Mouse (Mus musculus) thymus, adult 18-20 months (tissue): ENCODE data around the gene Zfp318.
A peak's percentile ranks its signal among the peaks of the same experiment; 100 is the strongest.

Experiments used
- DNase-seq, 2 experiments: peaks; one replicate each; pipeline ENCODE4 v3.0.0; 2022; ENCODE audit warnings: mixed read lengths in 2 of 2

Gene Zfp318

DNA sequence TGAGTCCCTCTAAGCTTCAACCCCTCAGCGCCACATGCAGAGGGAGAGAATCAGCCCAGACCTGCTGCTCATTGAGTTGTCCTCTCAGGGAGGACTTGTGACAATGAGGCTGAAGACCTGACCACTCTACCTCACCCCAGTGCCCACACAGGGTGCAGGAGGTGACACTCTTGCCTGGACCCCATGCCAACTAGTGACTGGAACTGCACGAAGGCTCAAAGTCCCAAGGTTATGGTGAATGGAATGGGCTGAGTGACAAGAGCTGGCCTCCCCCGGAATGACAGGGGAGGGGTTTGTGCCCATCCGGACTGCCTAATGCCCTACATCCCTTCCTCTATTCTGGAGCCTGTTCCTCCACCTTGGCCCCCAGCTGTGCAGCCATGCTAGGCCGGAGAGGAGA is 69.2 kb downstream of the Zfp318 start:
- no peak for DNase-seq

DNA sequence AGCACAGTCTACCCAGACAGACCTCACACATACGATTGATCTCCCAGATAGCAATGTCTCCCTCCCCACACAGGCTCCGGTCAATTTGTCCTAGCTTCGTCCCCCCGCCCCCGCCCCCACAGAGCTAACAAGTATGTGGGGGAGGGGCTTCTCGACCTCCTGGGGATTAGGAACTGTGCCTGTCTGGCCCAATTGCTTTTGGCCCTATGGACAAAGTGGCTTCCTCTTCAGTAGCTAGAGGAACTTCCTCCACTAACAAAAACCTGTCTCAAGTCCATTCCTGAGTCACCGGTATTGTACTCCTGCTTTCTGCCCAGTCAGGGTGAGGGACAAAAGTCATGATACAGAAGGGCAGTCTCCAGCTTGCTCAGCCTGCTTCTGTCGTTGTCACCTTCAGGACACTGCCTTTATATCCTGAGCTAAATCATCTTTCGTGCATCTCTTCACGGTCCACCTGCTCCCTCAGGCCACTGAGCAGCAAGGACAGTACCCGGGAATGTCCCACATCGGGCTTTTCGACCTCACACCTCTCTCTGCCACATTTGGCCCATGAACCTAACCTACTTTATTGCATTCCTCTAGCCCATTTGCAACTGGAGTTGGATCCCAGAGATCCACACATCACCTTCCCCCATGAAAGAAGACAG is 69.9 kb downstream of the Zfp318 start:
- DNase-seq: no peak

DNA sequence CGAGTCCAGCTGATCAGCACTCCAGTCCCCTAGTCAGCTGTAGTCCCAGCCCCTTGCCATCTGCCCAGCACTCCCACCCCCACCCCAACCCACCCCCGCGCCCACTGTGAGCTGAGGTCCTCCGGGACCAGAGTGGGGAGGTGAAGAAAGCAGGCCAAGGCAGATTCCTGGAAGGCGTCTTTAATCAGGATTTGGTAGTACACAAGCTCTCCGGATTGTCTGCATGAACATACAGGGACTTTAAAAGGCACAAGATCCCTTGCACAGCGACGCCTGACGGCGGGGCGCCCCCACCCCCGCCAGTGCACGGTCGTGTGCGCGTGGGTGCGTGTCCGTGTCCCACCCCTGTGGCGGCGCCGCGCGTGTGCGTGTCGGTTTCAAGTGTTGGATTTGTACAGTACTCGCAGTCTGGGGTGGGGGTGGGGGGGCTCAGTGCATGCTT is 70.5 kb downstream of the Zfp318 start:
- no peak for DNase-seq

DNA sequence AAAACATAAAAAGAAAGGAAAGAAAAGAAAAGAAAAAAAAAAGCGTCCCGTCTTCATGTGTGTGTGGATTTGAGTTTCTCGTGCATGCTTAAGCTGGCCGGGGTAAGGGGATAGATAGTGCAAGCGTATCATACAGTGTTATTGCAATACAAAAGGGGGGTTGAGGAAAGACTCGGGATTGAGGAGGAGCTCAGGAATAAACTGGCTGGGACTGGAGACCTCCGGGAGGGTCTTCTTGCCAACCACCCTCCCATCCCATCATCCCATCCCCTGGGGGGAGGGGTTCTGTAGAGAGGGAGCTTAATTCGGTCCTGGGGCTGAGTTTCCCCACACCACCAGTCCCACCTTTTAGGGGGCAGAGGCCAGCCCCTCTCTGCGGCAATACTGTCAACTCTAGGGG is 71.0 kb downstream of the Zfp318 start:
- DNase-seq: no peak

DNA sequence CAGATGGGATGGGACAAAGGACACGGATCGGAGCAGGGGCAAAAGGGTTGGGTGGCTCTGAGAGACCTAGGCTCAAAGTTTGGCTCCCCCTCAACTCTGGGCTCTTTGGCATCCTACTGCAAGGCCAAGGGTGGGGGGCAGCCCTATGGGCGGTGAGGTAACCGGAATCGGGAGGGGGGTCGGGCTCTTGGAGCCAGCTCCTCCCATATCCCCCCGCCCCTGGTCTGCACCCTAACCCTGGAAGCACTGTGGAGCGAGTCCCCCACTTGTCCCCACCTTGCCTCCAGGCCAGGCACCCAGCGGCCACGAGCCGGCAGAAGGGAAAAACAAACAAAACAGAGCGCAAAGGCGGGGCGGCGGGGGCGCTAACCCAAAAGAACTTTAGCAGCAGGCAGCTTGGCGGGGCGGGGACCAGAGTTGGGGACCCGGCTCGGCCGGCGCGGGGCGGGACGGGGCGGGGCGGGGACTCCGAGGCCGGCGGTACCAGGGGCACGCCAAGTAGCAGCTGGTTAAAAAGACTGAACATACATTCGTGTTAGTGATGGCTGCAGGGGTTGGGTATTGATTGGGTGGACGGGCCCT is 71.7 kb downstream of the Zfp318 start:
- peak in 1 of 2 experiments; percentile 19 for DNase-seq

DNA sequence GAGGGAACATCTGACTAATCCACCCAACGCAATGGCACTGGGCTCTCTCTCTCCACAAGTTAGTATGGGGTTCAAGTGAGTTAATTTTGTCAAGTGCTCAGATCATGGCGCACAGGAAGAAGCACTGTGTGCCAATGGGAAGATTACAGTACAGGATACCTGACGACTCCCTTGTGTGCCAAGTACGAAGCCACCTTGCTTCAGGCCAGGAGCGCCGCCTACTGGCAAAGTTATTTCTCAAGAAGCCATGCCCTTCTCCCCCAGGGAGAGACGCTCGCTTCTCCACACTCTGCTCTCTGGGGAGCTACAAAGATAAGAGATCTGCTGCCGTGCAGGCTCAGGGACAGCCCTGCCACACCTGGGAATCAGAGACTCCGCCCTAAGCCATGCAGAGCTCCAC is 74.3 kb downstream of the Zfp318 start:
- DNase-seq: peak in 1 of 2 experiments; percentile 28

DNA sequence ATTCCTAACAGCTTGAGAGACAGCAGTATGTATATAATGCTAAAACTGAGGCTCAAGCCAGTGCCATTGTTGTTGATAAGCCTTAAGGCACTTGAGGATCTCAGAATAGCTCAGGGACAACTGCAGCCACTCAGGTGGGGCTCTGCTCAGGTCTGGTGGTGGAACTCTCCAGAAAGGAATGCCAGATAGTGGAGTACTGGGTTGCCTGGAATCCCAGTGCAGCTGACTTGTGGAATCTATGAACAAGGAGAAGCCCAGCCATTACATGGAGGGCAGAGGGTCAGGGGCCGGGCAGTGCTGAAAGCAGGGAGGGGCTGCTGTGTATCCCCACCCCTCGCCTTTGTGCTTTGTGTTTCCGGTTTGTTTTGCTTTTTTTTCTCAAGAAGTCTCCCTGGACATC is 74.9 kb downstream of the Zfp318 start:
- DNase-seq: no peak

DNA sequence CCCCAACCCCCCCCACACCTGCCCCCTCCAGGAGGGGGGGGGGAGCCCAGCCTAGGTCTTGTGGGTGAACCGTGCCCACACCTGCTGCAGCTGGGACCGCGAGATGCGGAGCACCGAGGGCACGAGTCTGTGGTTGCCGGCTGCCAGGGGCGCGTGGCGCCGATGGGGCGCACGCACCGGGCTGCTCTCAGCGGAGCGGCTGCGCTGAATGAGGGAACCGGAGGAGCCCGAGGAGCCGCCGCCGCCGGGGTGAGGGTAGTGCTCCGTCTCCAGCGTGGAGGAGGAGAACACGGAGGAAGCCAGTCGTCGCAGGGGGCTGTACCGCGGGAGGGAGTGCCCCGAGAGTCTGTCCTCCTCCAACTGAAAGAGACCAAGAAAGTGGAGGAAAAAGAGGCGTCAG is 77.1 kb downstream of the Zfp318 start:
- DNase-seq: peak in 1 of 2 experiments; percentile 18

DNA sequence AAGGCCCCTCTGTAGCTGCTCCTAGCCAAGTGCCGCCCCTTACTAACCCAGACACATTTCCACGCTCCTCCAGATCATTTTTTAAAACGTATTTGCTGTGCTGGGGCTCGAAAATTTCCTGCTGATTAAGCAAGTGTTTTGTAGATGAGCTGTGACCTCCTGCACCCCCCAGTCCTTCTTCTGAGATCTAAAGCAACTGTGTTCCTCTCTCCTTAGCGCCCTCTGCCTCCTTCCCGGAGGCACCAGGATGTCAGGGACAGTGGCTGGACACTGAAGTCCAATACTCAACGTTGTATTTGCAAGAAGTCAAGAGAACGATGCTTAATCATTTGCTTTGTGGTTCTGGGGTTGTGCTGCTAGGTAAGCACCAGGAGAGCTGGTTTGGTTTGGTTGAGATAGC is 77.8 kb downstream of the Zfp318 start:
- DNase-seq: no peak

DNA sequence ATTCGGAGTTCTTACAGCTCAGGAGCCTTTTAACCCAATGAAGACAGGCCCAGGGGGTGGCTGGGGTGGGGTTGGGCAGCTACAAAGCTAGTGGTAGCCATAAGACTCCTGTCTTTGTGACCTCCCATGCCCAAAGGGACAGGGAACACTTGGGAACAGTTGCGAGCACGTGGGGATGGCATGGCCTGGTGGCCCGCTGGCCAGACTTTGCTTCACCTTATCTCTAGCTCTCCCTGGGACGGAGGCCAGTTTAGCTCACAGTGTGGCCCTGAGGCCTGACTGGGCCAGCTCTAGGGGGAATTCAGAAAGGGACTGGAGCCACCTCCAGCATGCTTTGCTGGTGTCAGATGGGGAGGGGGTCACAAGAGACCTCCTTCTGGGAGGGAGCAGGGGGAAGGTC is 78.7 kb downstream of the Zfp318 start:
- no peak for DNase-seq

DNA sequence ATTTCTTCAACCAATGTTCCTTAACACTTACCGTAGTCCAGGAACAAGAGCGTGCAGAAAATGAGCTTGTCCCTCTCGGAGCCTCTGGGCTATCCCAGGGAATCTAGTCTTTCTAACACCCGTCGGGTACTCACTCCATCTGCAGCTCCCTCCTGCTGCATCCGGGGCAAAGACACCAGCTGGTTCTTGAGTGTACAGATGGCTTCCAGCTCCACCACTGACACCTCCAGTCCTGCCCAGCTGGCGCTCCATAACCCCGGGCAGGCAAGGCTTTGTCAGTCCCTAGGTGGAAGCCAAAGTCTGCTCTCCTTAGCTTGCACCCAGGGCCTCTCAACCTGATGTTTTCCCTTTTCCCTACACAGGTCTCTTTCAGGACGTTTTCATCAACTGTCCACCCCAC is 84.3 kb downstream of the Zfp318 start:
- DNase-seq: no peak
